Mouse (Mus musculus) mammary gland, adult 2 months (tissue): Measurements from ENCODE around the gene Ssxb6. TPM values are rescaled to one million over a fixed set of nuclear protein-coding genes. Genes with fewer than 3 reads are reported as not detected.

Experiments
- polyA plus RNA-seq: library from polyadenylated mRNA; depleted of rRNA; stranded (reverse); fragments of >200 nt; gene quantifications from 2 replicates; pipeline ENCODE4 v1.2.3, GENCODE M21; 2012; ENCODE audit warnings: low replicate concordance; rRNA removed

The Ssxb6 gene
- not detected in 2 replicates for polyA plus RNA-seq

GRCm38 (mm10) chrX:8548155-8548554, at the start of gene Ssxb6:
Gene Ssxb6 (minus strand): TSS chrX:8548255.

DNA sequence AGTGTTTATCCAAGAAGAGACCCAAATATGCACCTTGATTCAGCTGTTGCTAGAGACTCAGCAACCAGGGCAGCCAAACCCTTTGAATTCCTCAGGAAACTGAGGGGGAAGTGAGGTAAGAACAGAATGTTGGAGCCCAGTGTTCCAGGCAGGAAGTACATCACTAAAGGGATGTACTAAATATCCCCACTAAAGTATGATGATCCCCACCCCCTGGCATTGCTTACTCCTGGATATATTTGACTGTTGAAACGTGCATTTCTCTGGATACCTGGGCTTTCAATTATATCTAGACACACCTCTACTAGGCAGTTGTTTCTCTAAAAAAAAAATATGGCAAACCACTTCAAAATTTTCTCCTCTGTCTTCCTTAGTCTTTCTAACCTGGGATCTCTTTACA, 43.7 kb upstream of the Ssxb6 start, which contains the start of gene Ssxb3:
Gene Ssxb3, minus strand, starts transcription at position 101 of the 400 bp plus-strand sequence.

GRCm38 (mm10) chrX:8524854-8525253, 23.2 kb downstream of the Ssxb6 start, which contains the start of gene Gm14459:
Gene Gm14459 (minus strand): TSS chrX:8524954.

Other genes starting within 250 kb of the Ssxb6 start
- not detected in 2 replicates for gene Ssxb10, start 220.8 kb downstream of the Ssxb6 start, polyA plus RNA-seq
- gene Ssxb9, start 181.3 kb downstream of the Ssxb6 start, polyA plus RNA-seq, result not detected in 2 replicates
- gene Ssxb1, start 134.9 kb downstream of the Ssxb6 start, polyA plus RNA-seq, result not detected in 2 replicates
- gene Ssxb2, start 86.5 kb downstream of the Ssxb6 start, polyA plus RNA-seq, result not detected in 2 replicates
- gene Gm14459, start 23.3 kb downstream of the Ssxb6 start, polyA plus RNA-seq, result not detected in 2 replicates
- gene Ssxb3, start 43.6 kb upstream of the Ssxb6 start, polyA plus RNA-seq, result not detected in 2 replicates
- not detected in 2 replicates for gene Ssxb8, start 142.6 kb upstream of the Ssxb6 start, polyA plus RNA-seq
- gene Ssx9, start 200.2 kb upstream of the Ssxb6 start, polyA plus RNA-seq, result not detected in 2 replicates